8 mouse cellular contexts compared by ENCODE assay signal in the genomic region with DNA sequence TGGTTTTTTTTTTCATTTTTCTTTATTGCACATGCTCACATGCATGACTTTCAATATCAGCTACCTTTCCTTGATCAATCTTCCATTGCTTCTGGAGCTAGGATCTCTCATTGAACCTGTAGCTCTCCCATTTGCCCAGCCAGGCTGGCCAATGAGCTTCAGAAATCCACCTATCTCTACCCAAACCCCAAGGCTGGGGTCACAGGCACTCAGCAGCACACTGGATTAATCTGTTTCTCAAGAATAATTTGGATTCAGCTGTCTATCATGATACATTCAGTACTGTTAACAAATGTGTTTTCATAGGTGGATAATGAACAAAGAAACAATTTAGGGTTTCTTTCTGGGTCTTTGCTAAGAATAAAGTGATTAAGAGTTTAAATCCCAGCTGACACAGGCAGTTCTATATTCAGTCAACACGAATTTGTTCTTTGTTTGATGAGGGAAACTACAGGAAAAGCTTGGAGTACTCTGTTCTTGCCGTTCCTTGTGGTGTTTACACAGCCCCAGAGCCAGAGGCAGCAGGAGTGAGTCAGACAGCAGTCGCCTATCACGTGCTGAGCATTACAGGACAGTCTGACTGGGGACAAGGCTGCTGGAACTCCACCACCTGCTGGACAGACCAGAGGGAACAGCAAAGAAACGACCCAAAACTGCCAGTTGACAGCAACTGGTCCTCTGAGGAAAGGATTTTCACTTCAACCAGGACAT.
A peak's percentile ranks its signal among the peaks of the same experiment; 100 is the strongest.
DNase-seq lines count a peak whose midpoint lies in the region; ATAC-seq and TF ChIP-seq lines count a peak whose summit lies in the region.

No protein-coding gene starts in this region.

- H3K27me3 ChIP-seq in hindbrain, postnatal 0 days (ENCODE audit: insufficient read depth, low read length) = no peaks in the 10 kb centered on the region
- no peaks in the 10 kb centered on the region for H3K27me3 ChIP-seq in limb, embryonic 10.5 days (ENCODE audit: low read depth, poor library complexity, severe bottlenecking)
- H3K27me3 ChIP-seq in midbrain, embryonic 11.5 days (ENCODE audit: control insufficient read depth, insufficient read depth, low read length) = no peaks in the 10 kb centered on the region
- no peaks in the 10 kb centered on the region for H3K27me3 ChIP-seq in testis, adult 2 months (ENCODE audit: control insufficient read depth, insufficient read depth, low read length)

- H3K4me3 ChIP-seq in hindbrain, postnatal 0 days (ENCODE audit: low read length) = no peak overlapping the region
- H3K4me3 ChIP-seq in limb, embryonic 10.5 days = no peak overlapping the region
- H3K4me3 ChIP-seq in midbrain, embryonic 11.5 days (ENCODE audit: low read depth, low read length) = no peak overlapping the region
- no peak overlapping the region for H3K4me3 ChIP-seq in testis, adult 2 months (ENCODE audit: control insufficient read depth, low read depth, low read length)

- peak; percentile 70 for DNase-seq in R1 (ENCODE audit: low read depth, low spot score)
- DNase-seq in gastrocnemius, postnatal 25 days = peak; percentile 80
- DNase-seq in hindbrain, postnatal 0 days (ENCODE audit: low spot score) = peak; percentile 69
- DNase-seq in limb, embryonic 10.5 days (ENCODE audit: low spot score) = peak; percentile 41
- peak; percentile 87 for DNase-seq in midbrain, embryonic 11.5 days (ENCODE audit: low spot score, missing footprints)

- H3K9ac ChIP-seq in hindbrain, postnatal 0 days (replicated peaks; ENCODE audit: low read length) = no peak overlapping the region
- H3K9ac ChIP-seq in midbrain, embryonic 11.5 days (ENCODE audit: low read length) = no peak overlapping the region

- peak; percentile 67 for TF ChIP-seq CTCF in hindbrain, postnatal 0 days (IDR thresholded peaks at IDR 0.05; ENCODE audit: low read depth)
- peak; percentile 33; the same call in 1 of the 2 replicates for TF ChIP-seq CTCF in testis, adult 2 months (IDR thresholded peaks at IDR 0.05; ENCODE audit: control insufficient read depth, insufficient read depth, insufficient replicate concordance, low read depth, low read length)

- ATAC-seq in common myeloid progenitor, adult 5-6 weeks (replicated peaks; ENCODE audit: low read depth, poor library complexity, severe bottlenecking) = peak; percentile 77
- ATAC-seq in hindbrain, postnatal 0 days = peak; percentile 94
- ATAC-seq in midbrain, embryonic 11.5 days (ENCODE audit: low FRiP score) = peak; percentile 96
- ATAC-seq in megakaryocyte, adult 5-6 weeks (ENCODE audit: poor library complexity, severe bottlenecking) = no peak

- peaks cover 7% of the 10 kb centered on the region; the same call in 1 of the 2 replicates for H3K4me1 ChIP-seq in hindbrain, postnatal 0 days (ENCODE audit: insufficient read depth, low read length)
- no peaks in the 10 kb centered on the region for H3K4me1 ChIP-seq in limb, embryonic 10.5 days
- H3K4me1 ChIP-seq in midbrain, embryonic 11.5 days (ENCODE audit: control insufficient read depth, insufficient read depth, low read length) = no peaks in the 10 kb centered on the region
- no peaks in the 10 kb centered on the region for H3K4me1 ChIP-seq in testis, adult 2 months (ENCODE audit: control insufficient read depth, insufficient read depth, low read length)

- TF ChIP-seq POLR2A in testis, adult 2 months (IDR thresholded peaks at IDR 0.05; ENCODE audit: control insufficient read depth, low read depth, low read length) = no peak

- H3K36me3 ChIP-seq in hindbrain, postnatal 0 days (ENCODE audit: insufficient read depth, low read length) = no peaks in the 10 kb centered on the region
- no peaks in the 10 kb centered on the region for H3K36me3 ChIP-seq in limb, embryonic 10.5 days
- no peaks in the 10 kb centered on the region for H3K36me3 ChIP-seq in midbrain, embryonic 11.5 days (ENCODE audit: control insufficient read depth, insufficient read depth, low read length)
- no peaks in the 10 kb centered on the region for H3K36me3 ChIP-seq in testis, adult 2 months (ENCODE audit: control insufficient read depth, insufficient read depth, low read length)

- H3K9me3 ChIP-seq in hindbrain, postnatal 0 days (ENCODE audit: low read length) = no peaks in the 10 kb centered on the region
- H3K9me3 ChIP-seq in limb, embryonic 10.5 days (replicated peaks) = no peaks in the 10 kb centered on the region
- H3K9me3 ChIP-seq in midbrain, embryonic 11.5 days (ENCODE audit: control insufficient read depth, low read length) = no peaks in the 10 kb centered on the region

- WGBS in hindbrain, postnatal 0 days = 7% methylated on average over 5 of the region's 5 CpGs
- 27% methylated on average over 5 of the region's 5 CpGs for WGBS in limb, embryonic 10.5 days
- 19% methylated on average over 5 of the region's 5 CpGs for WGBS in midbrain, embryonic 11.5 days

- H3K27ac ChIP-seq in hindbrain, postnatal 0 days = peak overlapping the region; percentile 11; the same call in 1 of the 2 replicates
- H3K27ac ChIP-seq in limb, embryonic 10.5 days = no peak overlapping the region
- no peak overlapping the region for H3K27ac ChIP-seq in midbrain, embryonic 11.5 days (ENCODE audit: low read depth, low read length)
- no peak overlapping the region for H3K27ac ChIP-seq in testis, adult 2 months (ENCODE audit: control insufficient read depth, insufficient read depth, low read depth, low read length)

- H3K4me2 ChIP-seq in hindbrain, postnatal 0 days (ENCODE audit: low read depth, low read length) = no peak overlapping the region
- no peak overlapping the region for H3K4me2 ChIP-seq in midbrain, embryonic 11.5 days
